Comparison of ENCODE assay signal across 23 mouse cellular contexts in genomic region chr3:94949645-94950044, GRCm38 (mm10). TPM values are rescaled to one million over a fixed set of nuclear protein-coding genes. Genes with fewer than 3 reads are reported as not detected.
DNase-seq lines count a peak whose midpoint lies in the region; ATAC-seq and TF ChIP-seq lines count a peak whose summit lies in the region.
"Had no signal": no experiment of that assay in that cellular context is flagged by ENCODE, and none has a peak within 500 bp of the region (broad histone marks: within the 10 kb centered on the region; RNA-seq: fewer than 3 reads in every experiment).

No protein-coding gene starts in this region.

- WGBS in kidney, embryonic 15.5 days: 83% methylated on average over 3 of the region's 3 CpGs
- WGBS in lung, postnatal 0 days: 65% methylated on average over 3 of the region's 3 CpGs
- 39% methylated on average over 3 of the region's 3 CpGs for WGBS in intestine, postnatal 0 days

- no peak overlapping the region for H3K4me3 ChIP-seq in kidney, embryonic 15.5 days (replicated peaks)
- no peak overlapping the region for H3K4me3 ChIP-seq in lung, postnatal 0 days (ENCODE audit: low read depth, low read length)
- H3K4me3 ChIP-seq in intestine, postnatal 0 days (ENCODE audit: low read depth, low read length): no peak overlapping the region
- H3K4me3 ChIP-seq: hindbrain, embryonic 13.5 days; limb, embryonic 10.5 days; neural tube, embryonic 12.5 days had no signal

- H3K4me2 ChIP-seq in kidney, embryonic 15.5 days: no peak overlapping the region
- no peak overlapping the region for H3K4me2 ChIP-seq in lung, postnatal 0 days (replicated peaks; ENCODE audit: low read depth, low read length)
- peak overlapping the region; percentile 43 for H3K4me2 ChIP-seq in intestine, postnatal 0 days (replicated peaks; ENCODE audit: low read depth)
- H3K4me2 ChIP-seq: hindbrain, embryonic 13.5 days; midbrain, embryonic 11.5 days; neural tube, embryonic 12.5 days had no signal

- no peaks in the 10 kb centered on the region for H3K27me3 ChIP-seq in kidney, embryonic 15.5 days
- no peaks in the 10 kb centered on the region for H3K27me3 ChIP-seq in lung, postnatal 0 days (replicated peaks; ENCODE audit: insufficient read depth, low read length)
- H3K27me3 ChIP-seq in intestine, postnatal 0 days (replicated peaks; ENCODE audit: control insufficient read depth, insufficient read depth, low read length): no peaks in the 10 kb centered on the region
- H3K27me3 ChIP-seq: hindbrain, embryonic 13.5 days; neural tube, embryonic 12.5 days had no signal

- peak; percentile 55 for DNase-seq in kidney, adult 18-20 months
- peak; percentile 49 for DNase-seq in lung, postnatal 36 days
- DNase-seq in lung, postnatal 0 days (ENCODE audit: low spot score): no peak
- no peak for DNase-seq in heart, postnatal 10 days
- no peak for DNase-seq in yolk sac, embryonic 10.5 days (ENCODE audit: low spot score)
- DNase-seq: adrenal gland, adult 8-10 months; B cell, adult 2 months; cerebellum, postnatal 14 days; embryo, embryonic 11 days; gastrocnemius, postnatal 25 days; lung, postnatal 14 days; right cerebral cortex, postnatal 4 days; thymus, postnatal 14 days had no signal

- H3K27ac ChIP-seq in kidney, embryonic 15.5 days: no peak overlapping the region
- H3K27ac ChIP-seq in lung, postnatal 0 days (ENCODE audit: low read length): no peak overlapping the region
- no peak overlapping the region for H3K27ac ChIP-seq in intestine, postnatal 0 days (ENCODE audit: low read depth, low read length)
- H3K27ac ChIP-seq: hindbrain, embryonic 13.5 days; limb, embryonic 10.5 days; liver, embryonic 14.5 days; neural tube, embryonic 12.5 days had no signal

- H3K9ac ChIP-seq in kidney, embryonic 15.5 days: no peak overlapping the region
- H3K9ac ChIP-seq in lung, postnatal 0 days (replicated peaks; ENCODE audit: low read depth): no peak overlapping the region
- H3K9ac ChIP-seq in intestine, postnatal 0 days (ENCODE audit: low read depth, low read length): no peak overlapping the region
- H3K9ac ChIP-seq: hindbrain, embryonic 13.5 days; liver, embryonic 14.5 days; neural tube, embryonic 12.5 days had no signal

- H3K36me3 ChIP-seq in kidney, embryonic 15.5 days: no peaks in the 10 kb centered on the region
- H3K36me3 ChIP-seq in lung, postnatal 0 days (ENCODE audit: insufficient read depth, low read length): no peaks in the 10 kb centered on the region
- H3K36me3 ChIP-seq in intestine, postnatal 0 days (ENCODE audit: control insufficient read depth, insufficient read depth): no peaks in the 10 kb centered on the region
- H3K36me3 ChIP-seq: hindbrain, embryonic 13.5 days; neural tube, embryonic 12.5 days had no signal

- ATAC-seq in kidney, embryonic 15.5 days (replicated peaks; ENCODE audit: low FRiP score): no peak
- no peak for ATAC-seq in lung, postnatal 0 days
- peak; percentile 40 for ATAC-seq in intestine, postnatal 0 days
- ATAC-seq in megakaryocyte progenitor cell, adult 5-6 weeks (replicated peaks; ENCODE audit: poor library complexity): peak; percentile 23
- ATAC-seq: forebrain, embryonic 16.5 days; inflammation-experienced regulatory T-cells, adult 6 months had no signal

- H3K9me3 ChIP-seq in kidney, embryonic 15.5 days (replicated peaks): no peaks in the 10 kb centered on the region
- no peaks in the 10 kb centered on the region for H3K9me3 ChIP-seq in lung, postnatal 0 days (ENCODE audit: low read length)
- no peaks in the 10 kb centered on the region for H3K9me3 ChIP-seq in intestine, postnatal 0 days (ENCODE audit: control insufficient read depth)
- H3K9me3 ChIP-seq: hindbrain, embryonic 13.5 days; limb, embryonic 10.5 days; neural tube, embryonic 12.5 days had no signal

- TF ChIP-seq CTCF in lung, postnatal 0 days (IDR thresholded peaks at IDR 0.05): no peak
- TF ChIP-seq CTCF in intestine, postnatal 0 days (IDR thresholded peaks at IDR 0.05; ENCODE audit: low read depth): no peak

- intact Hi-C loops in heart, postnatal 10 days (cut with DNase I): no loop called here

- peaks cover 9% of the 10 kb centered on the region for H3K4me1 ChIP-seq in kidney, embryonic 15.5 days
- H3K4me1 ChIP-seq in lung, postnatal 0 days (ENCODE audit: insufficient read depth, low read depth, low read length): no peaks in the 10 kb centered on the region; the same call in 1 of the 2 replicates
- no peaks in the 10 kb centered on the region for H3K4me1 ChIP-seq in intestine, postnatal 0 days (replicated peaks; ENCODE audit: control insufficient read depth, insufficient read depth, low read length)
- H3K4me1 ChIP-seq: neural tube, embryonic 12.5 days had no signal

- TF ChIP-seq EP300 in lung, postnatal 0 days (IDR thresholded peaks at IDR 0.05): no peak

RNA-seq across cellular contexts. Expression of gene Rfx5, which starts 4.2 kb away (rescaled TPM):
- 8.9 and 10.8 TPM in 2 replicates for polyA plus RNA-seq in kidney, embryonic 15.5 days (2015; fragmentation: Nextera tagmentation; extraction: Ambion mirVana)
- polyA plus RNA-seq in lung, postnatal 0 days (2015; fragmentation: Nextera tagmentation; extraction: Ambion mirVana): 3.3 and 3.5 TPM in 2 replicates
- 2.6 and 3.9 TPM in 2 replicates for polyA plus RNA-seq in intestine, postnatal 0 days (2015; fragmentation: Nextera tagmentation; extraction: Ambion mirVana)
- total RNA-seq in megakaryocyte progenitor cell, adult 5-6 weeks (2015): 18.0 and 20.3 TPM in 2 replicates
- total RNA-seq in megakaryocyte progenitor cell, adult 5-6 weeks (2017): 16.2 and 20.3 TPM in 2 replicates
- total RNA-seq in heart, postnatal 10 days (2021): 10 to 100 TPM; 10.1 to 10.4 TPM

RNA-seq across cellular contexts. Expression of gene Selenbp1, which starts 16.8 kb away (rescaled TPM):
- polyA plus RNA-seq in kidney, embryonic 15.5 days (2015; fragmentation: Nextera tagmentation; extraction: Ambion mirVana): 60.6 and 62.4 TPM in 2 replicates
- 1,021 and 1,046 TPM in 2 replicates for polyA plus RNA-seq in lung, postnatal 0 days (2015; fragmentation: Nextera tagmentation; extraction: Ambion mirVana)
- polyA plus RNA-seq in intestine, postnatal 0 days (2015; fragmentation: Nextera tagmentation; extraction: Ambion mirVana): 61.7 and 71.6 TPM in 2 replicates
- 27.3 and 28.8 TPM in 2 replicates for total RNA-seq in megakaryocyte progenitor cell, adult 5-6 weeks (2015)
- total RNA-seq in megakaryocyte progenitor cell, adult 5-6 weeks (2017): 28.2 and 38.5 TPM in 2 replicates
- 10 to 100 TPM; 53.7 to 58.5 TPM for total RNA-seq in heart, postnatal 10 days (2021)

RNA-seq across cellular contexts. Expression of gene Pi4kb, which starts 24.9 kb away (rescaled TPM):
- 21.4 and 27.5 TPM in 2 replicates for polyA plus RNA-seq in kidney, embryonic 15.5 days (2015; fragmentation: Nextera tagmentation; extraction: Ambion mirVana)
- 13.6 and 15.6 TPM in 2 replicates for polyA plus RNA-seq in lung, postnatal 0 days (2015; fragmentation: Nextera tagmentation; extraction: Ambion mirVana)
- 10.5 and 11.6 TPM in 2 replicates for polyA plus RNA-seq in intestine, postnatal 0 days (2015; fragmentation: Nextera tagmentation; extraction: Ambion mirVana)
- 21.2 and 23.5 TPM in 2 replicates for total RNA-seq in megakaryocyte progenitor cell, adult 5-6 weeks (2015)
- total RNA-seq in megakaryocyte progenitor cell, adult 5-6 weeks (2017): 24.0 and 24.5 TPM in 2 replicates
- total RNA-seq in heart, postnatal 10 days (2021): 10 to 100 TPM; 35.6 to 41.1 TPM

Comparison
In these comparisons a context has a peak if more than half of its experiments do, and no peak if none do; other contexts are left out.
1. DNase-seq: peak in kidney, adult 18-20 months (single experiment) and lung, postnatal 36 days (single experiment); none in lung, postnatal 0 days (single experiment), heart, postnatal 10 days (0 of 2) and yolk sac, embryonic 10.5 days (single experiment).
2. ATAC-seq: peak in intestine, postnatal 0 days (single experiment) and megakaryocyte progenitor cell, adult 5-6 weeks (single experiment); none in kidney, embryonic 15.5 days (single experiment) and lung, postnatal 0 days (single experiment).
3. RNA of gene Selenbp1, which starts 16.8 kb away (polyA plus RNA-seq): 1,021 to 1,046 TPM in lung, postnatal 0 days; 61.7 to 71.6 TPM in intestine, postnatal 0 days and 60.6 to 62.4 TPM in kidney, embryonic 15.5 days; every median in the first group is over 10 times any median in the second.